Mouse (Mus musculus): ENCODE measurements at regions not wholly inside any gene's neighbourhood (a gene's known extent, or its start where the extent isn't known, plus 50 kb on each side); places are given as distances from the start of the nearest gene placed in this dataset.
"Not testable (repeated sequence)": the region's sequence is repeated elsewhere in the genome, so short reads cannot be mapped to it uniquely, and the experiment has no call there.

- H3K4me1 ChIP-seq (replicated peaks); H3K27me3 ChIP-seq; H3K36me3 ChIP-seq; H3K4me3 ChIP-seq; H3K9me3 ChIP-seq (replicated peaks); H3K27ac ChIP-seq; ATAC-seq (replicated peaks; ENCODE audit: insufficient number of reproducible peaks, insufficient read depth, low FRiP score, low read depth); H3K9ac ChIP-seq; H3K4me2 ChIP-seq: not testable (repeated sequence)
- WGBS = 87% methylated on average over 11 of the region's 11 CpGs
Observed at GRCm38 (mm10) chr5:3141841-3142240, 199.4 kb upstream of the Cdk6 start.

- not testable (repeated sequence) for H3K9me3 ChIP-seq (replicated peaks); H3K9ac ChIP-seq; H3K4me2 ChIP-seq; H3K27me3 ChIP-seq; H3K27ac ChIP-seq; H3K36me3 ChIP-seq; H3K4me3 ChIP-seq; H3K4me1 ChIP-seq (replicated peaks); ATAC-seq (replicated peaks; ENCODE audit: insufficient number of reproducible peaks, insufficient read depth, low FRiP score, low read depth)
- 38% methylated on average over 11 of the region's 11 CpGs for whole genome bisulfite sequencing
Observed at GRCm38 (mm10) chr5:3146544-3147295, 194.6 kb upstream of the Cdk6 start.

- ATAC-seq (replicated peaks; ENCODE audit: insufficient number of reproducible peaks, insufficient read depth, low FRiP score, low read depth); H3K36me3 ChIP-seq; H3K4me2 ChIP-seq; H3K27me3 ChIP-seq; H3K27ac ChIP-seq; H3K4me3 ChIP-seq; H3K9me3 ChIP-seq (replicated peaks); H3K9ac ChIP-seq; H3K4me1 ChIP-seq (replicated peaks): not testable (repeated sequence)
- 80% methylated on average over 5 of the region's 5 CpGs for WGBS
Observed at GRCm38 (mm10) chr5:3149886-3150285, 191.4 kb upstream of the Cdk6 start.

GRCm38 (mm10) chr5:3150766-3151165 lies 190.5 kb upstream of the Cdk6 start:
- not testable (repeated sequence) for H3K9me3 ChIP-seq (replicated peaks); ATAC-seq (replicated peaks; ENCODE audit: insufficient number of reproducible peaks, insufficient read depth, low FRiP score, low read depth); H3K9ac ChIP-seq; H3K36me3 ChIP-seq; H3K4me1 ChIP-seq (replicated peaks); H3K27me3 ChIP-seq; H3K4me3 ChIP-seq; H3K27ac ChIP-seq; H3K4me2 ChIP-seq
- 76% methylated on average over 4 of the region's 4 CpGs for WGBS

- H3K4me1 ChIP-seq (replicated peaks); ATAC-seq (replicated peaks; ENCODE audit: insufficient number of reproducible peaks, insufficient read depth, low FRiP score, low read depth); H3K9me3 ChIP-seq (replicated peaks); H3K9ac ChIP-seq; H3K27me3 ChIP-seq; H3K36me3 ChIP-seq; H3K27ac ChIP-seq: not testable (repeated sequence)
- Histone ChIP-seq H3K4me3 (peak overlapping the region; percentile 43), H3K4me2 (peak overlapping the region; percentile 70)
- 18% methylated on average over 12 of the region's 12 CpGs for WGBS
Observed at GRCm38 (mm10) chr5:3151534-3152148, 189.6 kb upstream of the Cdk6 start.

- H3K9me3 ChIP-seq (replicated peaks); H3K4me1 ChIP-seq (replicated peaks); H3K27ac ChIP-seq; H3K27me3 ChIP-seq; H3K36me3 ChIP-seq: not testable (repeated sequence)
- ATAC-seq (replicated peaks; ENCODE audit: insufficient number of reproducible peaks, insufficient read depth, low FRiP score, low read depth) = peak; percentile 84
- 26% methylated on average over 26 of the region's 26 CpGs for WGBS
- peak overlapping the region; percentile 44; the same call in 1 of the 2 replicates for H3K9ac ChIP-seq
- H3K4me2 ChIP-seq = peak overlapping the region; percentile 70
- H3K4me3 ChIP-seq = peak overlapping the region; percentile 43
Observed at GRCm38 (mm10) chr5:3152149-3152865, 189.0 kb upstream of the Cdk6 start.

- not testable (repeated sequence) for H3K4me3 ChIP-seq; H3K27me3 ChIP-seq; H3K27ac ChIP-seq; H3K9me3 ChIP-seq (replicated peaks); H3K36me3 ChIP-seq; H3K4me1 ChIP-seq (replicated peaks); H3K9ac ChIP-seq; ATAC-seq (replicated peaks; ENCODE audit: insufficient number of reproducible peaks, insufficient read depth, low FRiP score, low read depth); H3K4me2 ChIP-seq
- 83% methylated on average over 2 of the region's 2 CpGs for WGBS
Observed at GRCm38 (mm10) chr5:3165511-3165910, 175.8 kb upstream of the Cdk6 start.

- H3K9ac ChIP-seq; H3K36me3 ChIP-seq; H3K4me2 ChIP-seq; H3K27me3 ChIP-seq; H3K9me3 ChIP-seq (replicated peaks); H3K4me3 ChIP-seq; H3K4me1 ChIP-seq (replicated peaks); H3K27ac ChIP-seq; ATAC-seq (replicated peaks; ENCODE audit: insufficient number of reproducible peaks, insufficient read depth, low FRiP score, low read depth): not testable (repeated sequence)
- WGBS = 73% methylated on average over 2 of the region's 2 CpGs
Observed at GRCm38 (mm10) chr5:3166496-3166895, 174.8 kb upstream of the Cdk6 start.

- H3K4me2 ChIP-seq; H3K27ac ChIP-seq; H3K4me3 ChIP-seq; H3K9ac ChIP-seq; ATAC-seq (replicated peaks; ENCODE audit: insufficient number of reproducible peaks, insufficient read depth, low FRiP score, low read depth); H3K36me3 ChIP-seq; H3K27me3 ChIP-seq; H3K9me3 ChIP-seq (replicated peaks): not testable (repeated sequence)
- H3K4me1 ChIP-seq (replicated peaks) = peaks cover 11% of the 10 kb centered on the region
- 89% methylated on average over 13 of the region's 13 CpGs for WGBS
Observed at GRCm38 (mm10) chr5:3193592-3193991, 147.7 kb upstream of the Cdk6 start.

- peak; percentile 83 for ATAC-seq (replicated peaks; ENCODE audit: insufficient number of reproducible peaks, insufficient read depth, low FRiP score, low read depth)
- no peaks in the 10 kb centered on the region for H3K27me3 ChIP-seq
- no peaks in the 10 kb centered on the region for H3K9me3 ChIP-seq (replicated peaks)
- H3K4me3 ChIP-seq = peak overlapping the region; percentile 20
- peak overlapping the region; percentile 53 for H3K4me2 ChIP-seq
- H3K9ac ChIP-seq = peak overlapping the region; percentile 36
- peaks cover 15% of the 10 kb centered on the region for H3K4me1 ChIP-seq (replicated peaks)
- H3K36me3 ChIP-seq = no peaks in the 10 kb centered on the region
- 32% methylated on average over 16 of the region's 16 CpGs for WGBS
- peak overlapping the region; percentile 71 for H3K27ac ChIP-seq
Observed at GRCm38 (mm10) chr5:3197952-3198841, 143.1 kb upstream of the Cdk6 start.

All from heart, embryonic 15.5 days (tissue).